Mouse (Mus musculus): ENCODE measurements around the gene Aoc2.

DNA sequence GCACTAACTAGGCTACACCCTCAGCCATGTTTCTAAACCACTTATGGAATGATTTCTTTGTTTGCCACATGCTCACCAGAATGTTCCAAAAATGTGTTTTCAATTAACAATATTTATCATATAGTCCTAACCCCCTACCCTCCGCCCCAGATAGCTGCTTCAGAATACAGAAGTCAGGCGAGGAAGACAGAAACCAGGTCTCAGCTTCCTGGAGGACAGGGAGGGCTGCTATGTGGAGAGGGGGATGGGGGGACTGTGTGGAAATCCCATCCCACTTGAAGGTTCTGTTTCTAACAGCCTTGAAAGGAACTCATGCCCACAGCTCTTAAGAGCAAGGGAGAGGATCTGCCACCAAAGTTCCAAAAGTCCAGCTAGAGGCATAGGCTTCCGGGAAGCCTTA is 24.4 kb downstream of the Aoc2 start:
- TF ChIP-seq CTCF (IDR thresholded peaks at IDR 0.05; ENCODE audit: insufficient read depth, low read length) (no peak), POLR2A (IDR thresholded peaks at IDR 0.05; ENCODE audit: borderline replicate concordance, extremely low read depth, low read depth, low read length) (no peak)
